Mouse (Mus musculus) forebrain, embryonic 16.5 days (tissue): ENCODE measurements around the gene Ptprf. TPM values are rescaled to one million over a fixed set of nuclear protein-coding genes. Genes with fewer than 3 reads are reported as not detected.

Source experiments
- ATAC-seq: fragments of 200-750 bp; cut with Nextera tagmentation; 2 replicates; pipeline ENCODE4 v1.8.0; 2017; ENCODE audit warnings: mild to moderate bottlenecking, moderate library complexity
- H3K27ac ChIP-seq: fragments of 300-500 bp; sonication (generic); 2 replicates; pipeline ENCODE4 v1.5.1; 2014; ENCODE audit warnings: low read length, control low read depth
- H3K27me3 ChIP-seq: fragments of 300-500 bp; sonication (generic); replicated peaks from 2 replicates; pipeline ENCODE4 v1.6.1; 2014; ENCODE audit warnings: low read length; ENCODE audit not compliant: control insufficient read depth, insufficient read depth
- H3K36me3 ChIP-seq: fragments of 300-500 bp; sonication (generic); 2 replicates; pipeline ENCODE4 v1.6.1; 2014; ENCODE audit not compliant: control insufficient read depth, insufficient read depth
- H3K4me1 ChIP-seq: fragments of 300-500 bp; sonication (generic); replicated peaks from 2 replicates; pipeline ENCODE4 v1.6.1; 2014; ENCODE audit warnings: low read length; ENCODE audit not compliant: control insufficient read depth, insufficient read depth
- H3K4me2 ChIP-seq: fragments of 300-500 bp; sonication (generic); 2 replicates; pipeline ENCODE4 v1.6.1; 2014; ENCODE audit warnings: mild to moderate bottlenecking, low read length, control low read depth
- H3K4me3 ChIP-seq: fragments of 300-500 bp; sonication (generic); replicated peaks from 2 replicates; pipeline ENCODE4 v1.5.1; 2014; ENCODE audit warnings: mild to moderate bottlenecking, low read length, control low read depth
- H3K9ac ChIP-seq: fragments of 300-500 bp; sonication (generic); replicated peaks from 2 replicates; pipeline ENCODE4 v1.6.1; 2014; ENCODE audit warnings: low read depth, low read length, control low read depth
- H3K9me3 ChIP-seq: fragments of 300-500 bp; sonication (generic); 2 replicates; pipeline ENCODE4 v1.6.1; 2016; ENCODE audit warnings: low read length; ENCODE audit not compliant: control insufficient read depth
- WGBS: fragments of 180-500 bp; shearing (Covaris S2); extraction: QIAGEN DNeasy Blood & Tissue Kit; methylation state at CpG from one replicate; pipeline ENCODE4 v1.1.7; 2014; 5-methylcytosine and 5-hydroxymethylcytosine counted together
- polyA plus RNA-seq: library from polyadenylated mRNA; unstranded; fragments of >200 nt; fragmentation: Nextera tagmentation; extraction: Ambion mirVana; gene quantifications from 2 replicates; pipeline ENCODE4 v1.2.1, GENCODE M21; 2015

Gene Ptprf
- polyA plus RNA-seq, 1 experiment from 2014 or later = 81.6 TPM

- H3K27me3 ChIP-seq = no peaks in the 10 kb centered on the region
- peak; percentile 79 for ATAC-seq
- WGBS = 58% methylated on average over 6 of the region's 6 CpGs
- H3K27ac ChIP-seq = peak overlapping the region; percentile 69
- 0 out of 2 replicates have a peak, but pooled peaks cover under 1% of the 10 kb centered on the region for H3K36me3 ChIP-seq
- peaks cover under 1% of the 10 kb centered on the region; the same call in 1 of the 2 replicates for H3K9me3 ChIP-seq
- H3K4me2 ChIP-seq = no peak overlapping the region
- peaks cover 61% of the 10 kb centered on the region for H3K4me1 ChIP-seq
- no peak overlapping the region for H3K9ac ChIP-seq
- H3K4me3 ChIP-seq = no peak overlapping the region
Observed at GRCm38 (mm10) chr4:118275601-118276519, 15.3 kb downstream of the Ptprf start.

- WGBS = 8% methylated on average over 7 of the region's 7 CpGs
- no peak for ATAC-seq
- Histone ChIP-seq H3K9me3 (peaks cover 3% of the 10 kb centered on the region; the same call in 1 of the 2 replicates), H3K9ac (no peak overlapping the region), H3K4me2 (no peak overlapping the region), H3K27ac (no peak overlapping the region), H3K4me1 (peaks cover 59% of the 10 kb centered on the region), H3K27me3 (no peaks in the 10 kb centered on the region), H3K36me3 (0 out of 2 replicates have a peak, but pooled peaks cover 3% of the 10 kb centered on the region), H3K4me3 (no peak overlapping the region)
Observed at GRCm38 (mm10) chr4:118274521-118274920, 16.7 kb downstream of the Ptprf start.

GRCm38 (mm10) chr4:118273998-118274397 is 17.2 kb downstream of the Ptprf start:
- H3K27me3 ChIP-seq = no peaks in the 10 kb centered on the region
- H3K4me3 ChIP-seq = no peak overlapping the region
- no peak overlapping the region for H3K4me2 ChIP-seq
- H3K4me1 ChIP-seq = peaks cover 56% of the 10 kb centered on the region
- H3K27ac ChIP-seq = no peak overlapping the region
- peaks cover 6% of the 10 kb centered on the region; the same call in 1 of the 2 replicates for H3K36me3 ChIP-seq
- H3K9ac ChIP-seq = no peak overlapping the region
- 61% methylated on average over 8 of the region's 8 CpGs for WGBS
- peaks cover 3% of the 10 kb centered on the region; the same call in 1 of the 2 replicates for H3K9me3 ChIP-seq
- no peak for ATAC-seq

- Histone ChIP-seq H3K4me1 (peaks cover 56% of the 10 kb centered on the region), H3K4me3 (no peak overlapping the region), H3K9me3 (peaks cover 3% of the 10 kb centered on the region; the same call in 1 of the 2 replicates), H3K27ac (no peak overlapping the region), H3K27me3 (no peaks in the 10 kb centered on the region), H3K4me2 (no peak overlapping the region), H3K36me3 (peaks cover 6% of the 10 kb centered on the region; the same call in 1 of the 2 replicates), H3K9ac (no peak overlapping the region)
- WGBS = 49% methylated on average over 5 of the region's 5 CpGs
- no peak for ATAC-seq
Observed at GRCm38 (mm10) chr4:118273545-118273944, 17.7 kb downstream of the Ptprf start.

- Histone ChIP-seq H3K9ac (no peak overlapping the region), H3K9me3 (peaks cover 3% of the 10 kb centered on the region; the same call in 1 of the 2 replicates), H3K27ac (no peak overlapping the region; the same call in 1 of the 2 replicates), H3K36me3 (peaks cover 6% of the 10 kb centered on the region; the same call in 1 of the 2 replicates), H3K4me2 (no peak overlapping the region), H3K4me1 (peaks cover 54% of the 10 kb centered on the region), H3K27me3 (no peaks in the 10 kb centered on the region), H3K4me3 (no peak overlapping the region)
- ATAC-seq = no peak
- WGBS = 79% methylated on average over 3 of the region's 3 CpGs
Observed at GRCm38 (mm10) chr4:118272871-118273270, 18.3 kb downstream of the Ptprf start.

- Histone ChIP-seq H3K27me3 (no peaks in the 10 kb centered on the region), H3K4me2 (no peak overlapping the region), H3K9ac (no peak overlapping the region), H3K4me3 (no peak overlapping the region), H3K4me1 (peaks cover 50% of the 10 kb centered on the region), H3K9me3 (peaks cover 3% of the 10 kb centered on the region; the same call in 1 of the 2 replicates), H3K27ac (no peak overlapping the region), H3K36me3 (peaks cover 6% of the 10 kb centered on the region; the same call in 1 of the 2 replicates)
- no peak for ATAC-seq
- WGBS = 25% methylated on average over 5 of the region's 5 CpGs
Observed at GRCm38 (mm10) chr4:118272258-118272657, 18.9 kb downstream of the Ptprf start.

GRCm38 (mm10) chr4:118271556-118272074 is 19.6 kb downstream of the Ptprf start:
- H3K4me1 ChIP-seq = peaks cover 45% of the 10 kb centered on the region
- H3K4me2 ChIP-seq = no peak overlapping the region
- H3K27ac ChIP-seq = no peak overlapping the region
- WGBS = 60% methylated on average over 9 of the region's 9 CpGs
- ATAC-seq = no peak
- no peak overlapping the region for H3K4me3 ChIP-seq
- H3K9me3 ChIP-seq = peaks cover 3% of the 10 kb centered on the region; the same call in 1 of the 2 replicates
- peaks cover 6% of the 10 kb centered on the region; the same call in 1 of the 2 replicates for H3K36me3 ChIP-seq
- H3K9ac ChIP-seq = no peak overlapping the region
- no peaks in the 10 kb centered on the region for H3K27me3 ChIP-seq

- Histone ChIP-seq H3K9ac (no peak overlapping the region), H3K9me3 (peaks cover 3% of the 10 kb centered on the region; the same call in 1 of the 2 replicates), H3K36me3 (peaks cover 6% of the 10 kb centered on the region; the same call in 1 of the 2 replicates), H3K4me3 (no peak overlapping the region), H3K4me1 (peaks cover 40% of the 10 kb centered on the region), H3K4me2 (no peak overlapping the region), H3K27me3 (no peaks in the 10 kb centered on the region), H3K27ac (no peak overlapping the region)
- ATAC-seq = no peak
- 95% methylated on average over 3 of the region's 3 CpGs for WGBS
Observed at GRCm38 (mm10) chr4:118270706-118271105, 20.5 kb downstream of the Ptprf start.

GRCm38 (mm10) chr4:118269999-118270398 is 21.2 kb downstream of the Ptprf start:
- Histone ChIP-seq H3K9ac (no peak overlapping the region), H3K27me3 (no peaks in the 10 kb centered on the region), H3K36me3 (peaks cover 6% of the 10 kb centered on the region; the same call in 1 of the 2 replicates), H3K9me3 (peaks cover 3% of the 10 kb centered on the region; the same call in 1 of the 2 replicates), H3K4me1 (peaks cover 40% of the 10 kb centered on the region), H3K4me2 (no peak overlapping the region), H3K27ac (no peak overlapping the region), H3K4me3 (no peak overlapping the region)
- 0 out of 2 replicates have a peak, but pooled peaks have one; percentile 11 for ATAC-seq
- WGBS = 43% methylated on average over 6 of the region's 6 CpGs
